Mouse (Mus musculus) myocyte (in vitro differentiated cells): Measurements from ENCODE around the gene Dcbld2. TPM values are rescaled to one million over a fixed set of nuclear protein-coding genes. Genes with fewer than 3 reads are reported as not detected.

Experiments used
- H3K27me3 ChIP-seq: one replicate; pipeline ENCODE4 v1.6.1; 2011; ENCODE audit not compliant: control insufficient read depth, insufficient read depth, insufficient read length
- H3K36me3 ChIP-seq: one replicate; pipeline ENCODE4 v1.6.1; 2011; ENCODE audit not compliant: control insufficient read depth, insufficient read depth
- H3K4me2 ChIP-seq: one replicate; pipeline ENCODE4 v1.6.1; 2011; ENCODE audit warnings: low read depth, control low read depth
- H3K4me3 ChIP-seq: one replicate; pipeline ENCODE4 v1.5.1; 2011; ENCODE audit warnings: mild to moderate bottlenecking, control low read depth, moderate library complexity
- H3K79me2 ChIP-seq: one replicate; pipeline ENCODE4 v1.6.1; 2011; ENCODE audit not compliant: control insufficient read depth, insufficient read depth
- H3ac ChIP-seq: one replicate; pipeline ENCODE4 v1.6.1; 2011; ENCODE audit not compliant: control insufficient read depth, insufficient read length
- CEBPB ChIP-seq: IDR thresholded peaks from 2 replicates; pipeline ENCODE4 v1.6.1; 2011; ENCODE audit warnings: mild to moderate bottlenecking, moderate library complexity; ENCODE audit not compliant: poor library complexity, insufficient read depth, severe bottlenecking
- E2F4 ChIP-seq: IDR thresholded peaks from one replicate; pipeline ENCODE4 v1.6.1; 2011; ENCODE audit warnings: mild to moderate bottlenecking, control low read depth, moderate library complexity; ENCODE audit not compliant: insufficient read depth
- MAX ChIP-seq: IDR thresholded peaks from one replicate; pipeline ENCODE4 v1.6.1; 2011; ENCODE audit warnings: low read depth, mild to moderate bottlenecking, control low read depth
- MYOD1 ChIP-seq, 3 experiments: IDR thresholded peaks; one replicate each; pipeline ENCODE4 v1.6.1; 2011; ENCODE audit warnings: control low read depth in 2 of 3, low read depth in 2 of 3, mild to moderate bottlenecking in 2 of 3, moderate library complexity in 1 of 3; ENCODE audit not compliant: insufficient read length in 2 of 3, control insufficient read depth in 1 of 3
- MYOG ChIP-seq, 3 experiments: IDR thresholded peaks; one replicate each; pipeline ENCODE4 v1.6.1; 2011; ENCODE audit warnings: control low read depth in 2 of 3, low read depth in 2 of 3, mild to moderate bottlenecking in 2 of 3; ENCODE audit not compliant: insufficient read length in 2 of 3, control insufficient read depth in 1 of 3, insufficient read depth in 1 of 3
- POLR2A ChIP-seq: IDR thresholded peaks from one replicate; pipeline ENCODE4 v1.6.1; 2011; ENCODE audit warnings: low read depth, mild to moderate bottlenecking, control low read depth, moderate library complexity; ENCODE audit not compliant: insufficient read length
- POLR2AphosphoS2 ChIP-seq: IDR thresholded peaks from one replicate; pipeline ENCODE4 v1.6.1; 2011; ENCODE audit warnings: low read depth, control low read depth; ENCODE audit not compliant: insufficient read length
- REST ChIP-seq: IDR thresholded peaks from one replicate; pipeline ENCODE4 v1.6.1; 2011; ENCODE audit warnings: mild to moderate bottlenecking, control low read depth, moderate library complexity; ENCODE audit not compliant: insufficient read depth, insufficient read length
- SRF ChIP-seq: IDR thresholded peaks from one replicate; pipeline ENCODE4 v1.6.1; 2011; ENCODE audit warnings: low read depth; ENCODE audit not compliant: control insufficient read depth, insufficient read length
- TCF12 ChIP-seq: IDR thresholded peaks from one replicate; pipeline ENCODE4 v1.6.1; 2011; ENCODE audit warnings: mild to moderate bottlenecking, control low read depth; ENCODE audit not compliant: poor library complexity, insufficient read depth, severe bottlenecking
- TCF3 ChIP-seq: IDR thresholded peaks from one replicate; pipeline ENCODE4 v1.6.1; 2011; ENCODE audit warnings: low read depth, control low read depth; ENCODE audit not compliant: insufficient read length
- USF1 ChIP-seq: IDR thresholded peaks from one replicate; pipeline ENCODE4 v1.6.1; 2011; ENCODE audit warnings: low read depth, mild to moderate bottlenecking, control low read depth, moderate library complexity
- polyA plus RNA-seq: library from polyadenylated mRNA; unstranded; fragments of >200 nt; fragmentation: generic; extraction: Trizol; gene quantifications from one replicate; pipeline ENCODE4 v1.2.1, GENCODE M21; 2012; ENCODE audit warnings: missing spikeins

Dcbld2 gene
- polyA plus RNA-seq, 1 experiment: 10.4 TPM

DNA sequence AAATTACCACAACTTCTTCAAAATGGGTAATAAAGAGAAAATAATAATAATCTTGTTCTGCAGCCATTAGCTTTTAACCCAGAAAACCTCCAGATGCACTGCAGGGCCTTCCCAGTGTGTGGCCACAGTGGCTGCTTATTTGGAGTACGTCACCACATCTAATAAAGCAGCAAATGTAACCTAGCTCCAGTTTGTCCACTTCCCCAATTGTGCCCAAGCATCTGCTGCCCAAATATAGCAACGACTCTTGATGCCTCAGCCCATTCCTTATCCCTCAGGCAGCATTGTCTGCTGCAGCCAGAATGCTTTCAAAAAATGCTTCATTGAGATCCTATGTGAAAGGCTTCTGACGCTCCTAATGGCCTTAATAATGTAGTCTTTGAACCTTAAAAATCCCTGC, 66.6 kb downstream of the Dcbld2 start:
- Histone ChIP-seq H3K4me3 (no peak overlapping the region), H3K36me3 (no peaks in the 10 kb centered on the region), H3K27me3 (no peaks in the 10 kb centered on the region), H3K79me2 (no peaks in the 10 kb centered on the region), H3K4me2 (no peak overlapping the region), H3ac (no peak overlapping the region)
- TF ChIP-seq MAX: no peak
- TF ChIP-seq SRF: peak; percentile 56
- TF ChIP-seq MYOG (IDR thresholded peaks at IDR 0.05; ENCODE audit: control insufficient read depth in 1 of 3, insufficient read depth in 1 of 3, insufficient read length in 2 of 3, low read depth in 2 of 3): peak in 1 of 3 experiments; percentile 25

DNA sequence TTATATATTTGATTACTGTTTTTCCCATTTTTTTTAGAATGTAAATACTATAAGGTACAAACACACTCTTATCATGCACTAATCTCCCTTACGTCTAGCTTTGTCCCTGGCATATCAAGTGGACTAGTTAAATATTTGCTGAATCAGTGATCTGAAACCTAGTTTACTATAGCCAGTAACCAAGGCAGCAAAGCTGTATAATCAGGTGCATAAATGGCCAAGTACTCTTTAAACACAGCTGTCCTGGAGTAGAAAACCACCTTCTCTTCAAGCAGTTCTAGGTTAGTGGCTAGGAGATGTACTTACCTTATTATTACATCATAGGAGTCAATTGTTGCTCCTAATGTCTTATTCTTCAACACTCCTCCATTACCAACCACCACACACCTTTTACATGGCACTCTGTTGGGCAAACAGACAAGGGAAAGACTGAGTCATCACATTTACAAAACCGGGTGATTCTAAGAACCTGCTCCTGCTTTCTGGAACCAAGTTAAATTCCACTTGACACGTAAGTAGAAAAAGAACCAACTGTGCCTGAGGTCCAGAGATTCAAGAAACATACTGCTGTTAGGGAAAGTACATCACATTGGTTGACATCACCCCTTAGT, 67.4 kb downstream of the Dcbld2 start:
- H3K4me2 ChIP-seq: no peak overlapping the region
- no peaks in the 10 kb centered on the region for H3K79me2 ChIP-seq
- TF ChIP-seq REST (no peak), MAX (no peak), MYOD1 (IDR thresholded peaks at IDR 0.05; ENCODE audit: control insufficient read depth in 1 of 3, insufficient read length in 2 of 3, low read depth in 2 of 3) (no peak), TCF12 (no peak), TCF3 (no peak), MYOG (IDR thresholded peaks at IDR 0.05; ENCODE audit: control insufficient read depth in 1 of 3, insufficient read depth in 1 of 3, insufficient read length in 2 of 3, low read depth in 2 of 3) (no peak), POLR2AphosphoS2 (no peak), USF1 (no peak), E2F4 (no peak), POLR2A (no peak), CEBPB (no peak), SRF (no peak)
- no peak overlapping the region for H3ac ChIP-seq
- H3K4me3 ChIP-seq: no peak overlapping the region
- H3K36me3 ChIP-seq: no peaks in the 10 kb centered on the region
- no peaks in the 10 kb centered on the region for H3K27me3 ChIP-seq

DNA sequence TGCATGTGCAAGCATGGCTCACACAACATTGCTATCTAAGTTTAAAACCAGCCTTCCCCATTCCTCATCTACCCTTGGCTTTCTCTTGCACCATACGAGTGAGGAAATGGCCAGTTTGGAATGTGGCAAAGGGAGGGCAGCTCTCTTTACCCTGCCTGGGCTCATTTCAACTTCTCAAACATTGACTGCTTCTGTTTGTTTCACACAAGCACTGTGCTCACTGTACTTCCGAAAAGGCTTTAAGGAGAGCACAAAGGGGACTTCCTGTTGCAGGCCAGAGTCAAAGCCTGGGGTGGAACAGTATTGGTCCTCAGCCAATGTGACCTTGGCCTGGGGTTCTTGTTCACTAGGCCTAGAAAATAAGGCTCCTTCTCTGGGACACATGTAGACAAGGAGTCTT, 68.1 kb downstream of the Dcbld2 start:
- no peak overlapping the region for H3K4me3 ChIP-seq
- H3K36me3 ChIP-seq: no peaks in the 10 kb centered on the region
- no peak overlapping the region for H3K4me2 ChIP-seq
- H3K27me3 ChIP-seq: no peaks in the 10 kb centered on the region
- no peak overlapping the region for H3ac ChIP-seq
- no peaks in the 10 kb centered on the region for H3K79me2 ChIP-seq
- no peak for TF ChIP-seq SRF
- TF ChIP-seq E2F4: no peak
- no peak for TF ChIP-seq CEBPB
- TF ChIP-seq TCF12: no peak
- TF ChIP-seq REST: no peak
- no peak for TF ChIP-seq MAX
- no peak for TF ChIP-seq POLR2AphosphoS2
- TF ChIP-seq MYOD1 (IDR thresholded peaks at IDR 0.05; ENCODE audit: control insufficient read depth in 1 of 3, insufficient read length in 2 of 3, low read depth in 2 of 3): no peak
- TF ChIP-seq POLR2A: no peak
- TF ChIP-seq TCF3: no peak
- TF ChIP-seq MYOG (IDR thresholded peaks at IDR 0.05; ENCODE audit: control insufficient read depth in 1 of 3, insufficient read depth in 1 of 3, insufficient read length in 2 of 3, low read depth in 2 of 3): no peak
- TF ChIP-seq USF1: no peak

DNA sequence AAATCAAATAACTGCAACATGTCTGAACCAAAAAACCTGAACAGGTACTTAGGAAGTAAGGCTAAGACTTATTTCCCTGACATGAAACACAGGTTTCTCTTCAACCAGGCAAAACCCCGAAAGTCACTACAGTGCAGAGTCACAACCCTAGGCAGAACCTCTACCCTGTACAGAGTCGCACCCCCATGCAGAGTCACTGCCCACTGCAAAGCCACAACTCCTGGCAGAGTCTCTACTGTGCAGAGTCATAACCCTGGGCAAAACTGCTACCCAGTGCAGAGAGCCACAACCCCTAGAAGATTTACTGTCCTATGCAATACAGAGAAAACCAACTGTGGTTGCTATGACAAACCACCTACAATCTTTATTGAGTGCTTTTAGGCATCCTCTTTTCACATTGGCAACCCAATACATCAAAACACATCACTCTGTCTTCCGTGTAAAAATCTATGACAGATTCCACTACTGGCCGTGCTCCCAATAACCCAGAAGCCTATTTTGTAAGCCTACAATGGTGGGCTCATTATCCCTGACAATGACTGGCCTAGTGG, 71.7 kb downstream of the Dcbld2 start:
- no peaks in the 10 kb centered on the region for H3K36me3 ChIP-seq
- H3K27me3 ChIP-seq: no peaks in the 10 kb centered on the region
- no peak overlapping the region for H3ac ChIP-seq
- no peaks in the 10 kb centered on the region for H3K79me2 ChIP-seq
- H3K4me2 ChIP-seq: peak overlapping the region; percentile 8
- TF ChIP-seq CEBPB: peak; percentile 59; the same call in 1 of the 2 replicates
- no peak for TF ChIP-seq E2F4
- no peak overlapping the region for H3K4me3 ChIP-seq

DNA sequence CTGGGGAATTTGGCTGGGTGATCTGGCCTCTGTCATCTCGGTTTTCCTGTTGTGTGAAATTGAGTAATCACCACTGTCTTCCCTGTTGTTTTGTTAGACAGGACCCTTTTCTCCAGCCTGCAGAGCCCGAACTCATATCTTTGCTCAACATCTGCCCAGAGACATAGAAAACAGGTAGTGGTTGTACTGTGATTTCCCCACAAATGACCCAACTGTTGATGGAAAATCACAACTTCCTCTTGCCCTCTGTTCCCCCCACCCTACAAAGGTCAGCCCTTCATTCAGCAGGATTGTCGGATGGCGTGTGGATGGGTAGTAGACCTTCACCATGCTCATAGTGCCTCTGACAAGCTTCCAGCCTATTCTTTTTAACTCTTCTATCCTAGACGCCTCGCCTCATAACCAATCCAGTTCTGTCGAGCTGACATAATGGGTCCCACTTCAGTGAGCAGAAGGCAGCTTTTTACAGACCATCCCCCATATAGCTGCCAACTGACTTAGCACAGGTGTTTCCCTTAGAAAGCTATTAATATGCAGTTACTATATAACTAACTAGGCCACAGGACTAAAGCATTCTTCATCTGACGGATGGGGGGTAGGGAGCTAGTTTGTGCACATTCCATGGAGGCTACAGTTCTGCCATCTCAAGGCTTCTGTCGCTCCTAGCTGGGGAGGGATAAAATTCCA, 73.1 kb downstream of the Dcbld2 start:
- no peak overlapping the region for H3K4me2 ChIP-seq

More for the DNA sequence above, 73.1 kb downstream of the Dcbld2 start:
- no peaks in the 10 kb centered on the region for H3K79me2 ChIP-seq
- H3ac ChIP-seq: no peak overlapping the region
- no peaks in the 10 kb centered on the region for H3K27me3 ChIP-seq
- TF ChIP-seq TCF3 (no peak), SRF (no peak), POLR2A (no peak), REST (no peak), TCF12 (no peak), MYOG (IDR thresholded peaks at IDR 0.05; ENCODE audit: control insufficient read depth in 1 of 3, insufficient read depth in 1 of 3, insufficient read length in 2 of 3, low read depth in 2 of 3) (no peak), CEBPB (no peak), USF1 (no peak), POLR2AphosphoS2 (no peak), MAX (no peak), MYOD1 (IDR thresholded peaks at IDR 0.05; ENCODE audit: control insufficient read depth in 1 of 3, insufficient read length in 2 of 3, low read depth in 2 of 3) (no peak), E2F4 (no peak)
- no peaks in the 10 kb centered on the region for H3K36me3 ChIP-seq
- H3K4me3 ChIP-seq: no peak overlapping the region
